Mouse (Mus musculus) brain, adult 10 weeks (tissue): Measurements from ENCODE around the gene Olfr905. TPM values are rescaled to one million over a fixed set of nuclear protein-coding genes. Genes with fewer than 3 reads are reported as not detected.

Source experiments
- polyA plus RNA-seq: library from polyadenylated mRNA; stranded (reverse); fragments of 350-450 nt; fragmentation: Illumina TruSeq; extraction: RNeasy Lipid Tissue Mini Kit (QIAGEN cat#74804); gene quantifications from one replicate; pipeline ENCODE4 v1.2.3, GENCODE M21; 2015; ENCODE audit warnings: low read depth, low replicate concordance

Gene Olfr905
- not detected for polyA plus RNA-seq

GRCm38 (mm10) chr9:38470807-38471206 lies at the start of gene Olfr905:
TSS of gene Olfr905 (plus strand) at chr9:38471107.

GRCm38 (mm10) chr9:38429155-38429554 lies 41.8 kb upstream of the Olfr905 start, which contains the start of gene Olfr901:
TSS of gene Olfr901 (plus strand) at chr9:38429455.

GRCm38 (mm10) chr9:38447352-38447751 lies 23.6 kb upstream of the Olfr905 start, which contains the start of gene Olfr902:
TSS of gene Olfr902 (plus strand) at chr9:38447652.

GRCm38 (mm10) chr9:38462844-38463243 lies 8.1 kb upstream of the Olfr905 start, which contains the start of gene Olfr904:
TSS of gene Olfr904 (plus strand) at chr9:38463144.

GRCm38 (mm10) chr9:38486785-38487184 lies 15.9 kb downstream of the Olfr905 start, which contains the start of gene Olfr906:
TSS of gene Olfr906 (plus strand) at chr9:38487085.

GRCm38 (mm10) chr9:38495501-38495900 lies 24.6 kb downstream of the Olfr905 start, which contains the start of gene Olfr907:
TSS of gene Olfr907 (plus strand) at chr9:38495801.

GRCm38 (mm10) chr9:38521280-38521679 lies 50.4 kb downstream of the Olfr905 start, which contains the start of gene Olfr911-ps1:
TSS of gene Olfr911-ps1 (plus strand) at chr9:38521580.

Other genes starting within 250 kb of the Olfr905 start
- gene Olfr143, start 218.3 kb upstream of the Olfr905 start, polyA plus RNA-seq = not detected
- gene Olfr895, start 203.3 kb upstream of the Olfr905 start, polyA plus RNA-seq = not detected
- not detected for gene Olfr896-ps1, start 180.0 kb upstream of the Olfr905 start, polyA plus RNA-seq
- gene Olfr25, start 142.0 kb upstream of the Olfr905 start, polyA plus RNA-seq = not detected
- gene Olfr898, start 122.7 kb upstream of the Olfr905 start, polyA plus RNA-seq = not detected
- gene Olfr250, start 104.2 kb upstream of the Olfr905 start, polyA plus RNA-seq = not detected
- not detected for gene Olfr251, start 94.0 kb upstream of the Olfr905 start, polyA plus RNA-seq
- gene Olfr147, start 69.4 kb upstream of the Olfr905 start, polyA plus RNA-seq = not detected
- gene Olfr901, start 41.7 kb upstream of the Olfr905 start, polyA plus RNA-seq = not detected
- gene Olfr902, start 23.5 kb upstream of the Olfr905 start, polyA plus RNA-seq = not detected
- not detected for gene Olfr904, start 8.0 kb upstream of the Olfr905 start, polyA plus RNA-seq
- not detected for gene Olfr906, start 16.0 kb downstream of the Olfr905 start, polyA plus RNA-seq
- not detected for gene Olfr907, start 24.7 kb downstream of the Olfr905 start, polyA plus RNA-seq
- not detected for gene Olfr911-ps1, start 50.5 kb downstream of the Olfr905 start, polyA plus RNA-seq
- gene Olfr910, start 66.7 kb downstream of the Olfr905 start, polyA plus RNA-seq = not detected
- not detected for gene Olfr912, start 109.1 kb downstream of the Olfr905 start, polyA plus RNA-seq
- not detected for gene Olfr913, start 121.7 kb downstream of the Olfr905 start, polyA plus RNA-seq
- gene Olfr914, start 134.0 kb downstream of the Olfr905 start, polyA plus RNA-seq = not detected
- not detected for gene Olfr916, start 188.8 kb downstream of the Olfr905 start, polyA plus RNA-seq
- gene Olfr917, start 194.7 kb downstream of the Olfr905 start, polyA plus RNA-seq = not detected
- gene Olfr918, start 203.5 kb downstream of the Olfr905 start, polyA plus RNA-seq = not detected
- not detected for gene Olfr919, start 232.6 kb downstream of the Olfr905 start, polyA plus RNA-seq
- 12.1 TPM for gene Vwa5a, start 247.2 kb downstream of the Olfr905 start, polyA plus RNA-seq